10 mouse cellular contexts compared by ENCODE assay signal in genomic region chr2:31127219-31127618, GRCm38 (mm10). TPM values are rescaled to one million over a fixed set of nuclear protein-coding genes. Genes with fewer than 3 reads are reported as not detected.
DNase-seq lines count a peak whose midpoint lies in the region; ATAC-seq and TF ChIP-seq lines count a peak whose summit lies in the region.
"Had no signal": no experiment of that assay in that cellular context is flagged by ENCODE, and none has a peak within 500 bp of the region (broad histone marks: within the 10 kb centered on the region; RNA-seq: fewer than 3 reads in every experiment).

No protein-coding gene starts in this region.

- peak overlapping the region; percentile 22; the same call in 1 of the 2 replicates for H3K4me2 ChIP-seq in intestine, embryonic 14.5 days (ENCODE audit: low read length)
- no peak overlapping the region for H3K4me2 ChIP-seq in intestine, embryonic 15.5 days (replicated peaks)
- H3K4me2 ChIP-seq in limb, embryonic 13.5 days (replicated peaks), result no peak overlapping the region

- H3K36me3 ChIP-seq in intestine, embryonic 14.5 days (ENCODE audit: control insufficient read depth, insufficient read depth, low read length), result no peaks in the 10 kb centered on the region
- H3K36me3 ChIP-seq in intestine, embryonic 15.5 days, result no peaks in the 10 kb centered on the region
- no peaks in the 10 kb centered on the region for H3K36me3 ChIP-seq in testis, adult 2 months (ENCODE audit: control insufficient read depth, insufficient read depth, low read length)
- no peaks in the 10 kb centered on the region for H3K36me3 ChIP-seq in limb, embryonic 13.5 days

- no peaks in the 10 kb centered on the region for H3K27me3 ChIP-seq in intestine, embryonic 14.5 days (replicated peaks; ENCODE audit: control insufficient read depth, insufficient read depth, low read length)
- H3K27me3 ChIP-seq in intestine, embryonic 15.5 days (replicated peaks), result no peaks in the 10 kb centered on the region
- no peaks in the 10 kb centered on the region for H3K27me3 ChIP-seq in testis, adult 2 months (ENCODE audit: control insufficient read depth, insufficient read depth, low read length)
- no peaks in the 10 kb centered on the region for H3K27me3 ChIP-seq in limb, embryonic 13.5 days

- ATAC-seq in intestine, embryonic 14.5 days (replicated peaks; ENCODE audit: low FRiP score, low TSS enrichment, low read depth), result no peak
- ATAC-seq in intestine, embryonic 15.5 days, result no peak
- ATAC-seq in limb, embryonic 13.5 days (ENCODE audit: low FRiP score, low read depth), result peak; percentile 14; the same call in 1 of the 2 replicates

- no peak overlapping the region for H3K4me3 ChIP-seq in intestine, embryonic 14.5 days (ENCODE audit: low read depth, low read length)
- H3K4me3 ChIP-seq in intestine, embryonic 15.5 days (replicated peaks), result no peak overlapping the region
- no peak overlapping the region for H3K4me3 ChIP-seq in testis, adult 2 months (ENCODE audit: control insufficient read depth, low read depth, low read length)
- H3K4me3 ChIP-seq in limb, embryonic 13.5 days, result no peak overlapping the region

- peaks cover 50% of the 10 kb centered on the region for H3K4me1 ChIP-seq in intestine, embryonic 14.5 days (replicated peaks; ENCODE audit: control insufficient read depth, insufficient read depth, low read length)
- peaks cover 33% of the 10 kb centered on the region for H3K4me1 ChIP-seq in intestine, embryonic 15.5 days (replicated peaks)
- peaks cover 7% of the 10 kb centered on the region for H3K4me1 ChIP-seq in testis, adult 2 months (ENCODE audit: control insufficient read depth, insufficient read depth, low read length)
- H3K4me1 ChIP-seq in limb, embryonic 13.5 days, result peaks cover 58% of the 10 kb centered on the region

- no peak overlapping the region for H3K9ac ChIP-seq in intestine, embryonic 14.5 days (ENCODE audit: low read length)
- H3K9ac ChIP-seq in intestine, embryonic 15.5 days, result no peak overlapping the region
- H3K9ac ChIP-seq in limb, embryonic 13.5 days, result no peak overlapping the region

- TF ChIP-seq POLR2A in testis, adult 2 months (IDR thresholded peaks at IDR 0.05; ENCODE audit: control insufficient read depth, low read depth, low read length), result no peak

- H3K27ac ChIP-seq in intestine, embryonic 14.5 days (ENCODE audit: low read depth), result peak overlapping the region; percentile 22; the same call in 1 of the 2 replicates
- no peak overlapping the region for H3K27ac ChIP-seq in intestine, embryonic 15.5 days
- H3K27ac ChIP-seq in testis, adult 2 months (ENCODE audit: control insufficient read depth, insufficient read depth, low read depth, low read length), result 0 out of 2 replicates have a peak overlapping the region, but pooled peaks have one; percentile 12
- peak overlapping the region; percentile 44; the same call in 1 of the 2 replicates for H3K27ac ChIP-seq in limb, embryonic 13.5 days

- no peak for TF ChIP-seq CTCF in testis, adult 2 months (IDR thresholded peaks at IDR 0.05; ENCODE audit: control insufficient read depth, insufficient read depth, insufficient replicate concordance, low read depth, low read length)

- WGBS in intestine, embryonic 14.5 days, result 46% methylated on average over 7 of the region's 7 CpGs
- 46% methylated on average over 7 of the region's 7 CpGs for WGBS in intestine, embryonic 15.5 days
- WGBS in limb, embryonic 13.5 days, result 49% methylated on average over 7 of the region's 7 CpGs

- no peak for DNase-seq in intestine, embryonic 14.5 days (ENCODE audit: low spot score)
- no peak for DNase-seq in testis, postnatal 10 days (ENCODE audit: low spot score)
- no peak for DNase-seq in frontal cortex, postnatal 14 days (ENCODE audit: low spot score in 2 of 2)
- DNase-seq in right cerebral cortex, adult 2 months (ENCODE audit: low spot score in 2 of 2), result no peak
- DNase-seq: cerebellum, adult 8-10 months; kidney, postnatal 10 days; right cerebral cortex, postnatal 25 days had no signal

- H3K9me3 ChIP-seq in intestine, embryonic 14.5 days (ENCODE audit: control insufficient read depth, low read length), result no peaks in the 10 kb centered on the region
- H3K9me3 ChIP-seq in intestine, embryonic 15.5 days, result no peaks in the 10 kb centered on the region
- H3K9me3 ChIP-seq in limb, embryonic 13.5 days, result no peaks in the 10 kb centered on the region

RNA-seq across cellular contexts. Expression of gene Fnbp1, which starts 14.6 kb away (rescaled TPM):
- 31.1 and 31.4 TPM in 2 replicates for polyA plus RNA-seq in intestine, embryonic 14.5 days (2014; fragmentation: Nextera tagmentation; extraction: Ambion mirVana)
- 22.7 and 27.3 TPM in 2 replicates for polyA plus RNA-seq in intestine, embryonic 15.5 days (2015; fragmentation: Nextera tagmentation; extraction: Ambion mirVana)
- polyA plus RNA-seq in testis, adult 2 months (2012; rRNA removed), result 6.3 and 7.3 TPM in 2 replicates
- polyA plus RNA-seq in limb, embryonic 13.5 days (2015; fragmentation: Nextera tagmentation; extraction: Ambion mirVana), result 21.5 and 24.5 TPM in 2 replicates

RNA-seq across cellular contexts. Expression of gene Gpr107, which starts 24.9 kb away (rescaled TPM):
- polyA plus RNA-seq in intestine, embryonic 14.5 days (2014; fragmentation: Nextera tagmentation; extraction: Ambion mirVana), result 26.9 and 35.0 TPM in 2 replicates
- 30.0 and 31.1 TPM in 2 replicates for polyA plus RNA-seq in intestine, embryonic 15.5 days (2015; fragmentation: Nextera tagmentation; extraction: Ambion mirVana)
- 33.5 and 34.5 TPM in 2 replicates for polyA plus RNA-seq in testis, adult 2 months (2012; rRNA removed)
- 40.6 and 45.4 TPM in 2 replicates for polyA plus RNA-seq in limb, embryonic 13.5 days (2015; fragmentation: Nextera tagmentation; extraction: Ambion mirVana)
